Mouse (Mus musculus): ENCODE results near the gene Rnh1.

Gene Rnh1

GRCm38 (mm10) chr7:141204546-141204945 lies 31.9 kb upstream of the Rnh1 start:
- no peak for DNase-seq

DNA sequence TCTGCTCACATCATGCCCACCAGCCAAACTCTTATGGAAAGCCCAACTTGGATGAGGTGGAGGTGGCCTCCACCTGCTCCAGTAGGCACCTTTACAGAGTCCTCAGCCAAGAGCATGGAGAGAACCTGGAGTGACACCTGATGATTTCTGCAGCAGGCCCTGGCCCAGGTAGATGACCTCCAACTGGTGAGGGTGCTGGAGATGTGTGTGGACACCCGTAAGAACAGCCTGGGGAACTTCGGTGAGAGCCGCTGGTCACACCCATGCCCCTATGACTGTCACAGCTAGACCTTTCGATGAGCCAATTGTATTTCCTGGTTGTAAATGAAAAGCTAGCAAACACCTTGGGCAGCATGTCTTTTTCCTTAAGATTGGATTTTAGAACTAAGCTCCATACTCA lies 25.5 kb upstream of the Rnh1 start:
- no peak for DNase-seq

- no peak for DNase-seq
Measured at GRCm38 (mm10) chr7:141196619-141197282, 24.1 kb upstream of the Rnh1 start.

DNA sequence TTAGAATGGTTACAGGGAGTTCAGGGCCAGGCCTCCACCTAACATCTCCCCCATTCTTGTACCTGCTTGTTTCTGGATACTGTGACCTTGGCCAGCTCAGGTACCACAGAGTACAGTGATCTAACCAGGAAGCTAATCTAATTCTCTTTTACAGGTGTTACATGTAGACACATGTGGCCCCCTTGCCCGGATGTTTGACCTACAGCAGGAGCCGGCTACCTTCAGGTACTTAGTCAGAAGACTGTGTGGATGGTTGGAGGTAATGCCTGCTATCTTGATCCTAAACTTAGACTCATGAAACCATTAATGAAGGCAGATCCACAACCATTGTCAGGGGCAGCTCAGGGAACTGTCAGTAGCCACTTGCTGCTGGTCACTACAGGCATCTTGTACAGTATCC lies 23.1 kb upstream of the Rnh1 start:
- DNase-seq: no peak

DNA sequence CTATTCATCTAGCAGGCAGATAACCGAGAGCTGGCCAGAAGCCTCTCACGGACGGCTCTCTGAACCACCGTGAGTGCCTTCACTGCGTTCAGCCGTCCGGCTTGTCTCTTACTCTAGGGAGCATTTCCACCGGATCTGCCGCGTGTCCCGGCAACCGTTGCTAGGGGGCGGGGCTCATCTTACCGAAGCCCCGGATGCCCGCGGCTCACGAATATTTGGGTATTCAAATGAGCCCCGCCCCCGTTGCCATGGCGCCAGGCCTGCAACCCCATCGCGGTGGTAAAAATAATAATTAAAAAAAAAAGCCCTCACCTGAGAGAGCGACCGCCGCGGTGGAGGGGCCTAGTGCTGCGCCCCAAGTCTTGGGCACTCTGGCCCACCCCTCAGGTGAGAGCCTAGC lies 22.2 kb upstream of the Rnh1 start:
- DNase-seq: peak; percentile 95

- DNase-seq: no peak
Measured at GRCm38 (mm10) chr7:141194409-141194808, 21.8 kb upstream of the Rnh1 start.

DNA sequence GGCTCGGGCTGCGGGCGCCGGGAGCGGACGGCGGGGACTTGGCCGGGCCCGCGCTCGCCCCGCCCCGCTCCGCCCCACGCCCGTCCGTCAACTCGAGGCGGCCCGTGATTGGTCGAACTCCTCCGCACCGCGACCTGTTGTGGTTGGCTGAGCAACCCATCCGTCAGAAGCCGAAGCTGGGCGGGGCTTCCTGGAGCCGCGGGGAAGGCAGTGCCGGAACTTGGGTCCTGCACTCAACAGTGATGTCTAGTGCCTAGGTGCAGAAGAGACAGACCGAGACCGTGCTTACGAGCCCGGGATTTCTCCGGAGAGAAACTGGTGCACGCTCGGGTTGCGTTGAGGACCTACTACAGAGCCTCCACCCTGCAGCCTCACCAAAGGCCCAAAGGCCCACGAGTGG lies 21.3 kb upstream of the Rnh1 start, which contains the start of the genes Hras and Lrrc56:
Gene Hras (minus strand): TSS at position 58 of the 400 bp plus-strand sequence.
Gene Lrrc56 (plus strand): TSS at position 210 of the 400 bp plus-strand sequence.
- peak; percentile 99 for DNase-seq

GRCm38 (mm10) chr7:141193348-141193856 lies 20.7 kb upstream of the Rnh1 start:
- DNase-seq: peak; percentile 50

GRCm38 (mm10) chr7:141192776-141193347 lies 20.2 kb upstream of the Rnh1 start:
- DNase-seq: peak; percentile 60

DNA sequence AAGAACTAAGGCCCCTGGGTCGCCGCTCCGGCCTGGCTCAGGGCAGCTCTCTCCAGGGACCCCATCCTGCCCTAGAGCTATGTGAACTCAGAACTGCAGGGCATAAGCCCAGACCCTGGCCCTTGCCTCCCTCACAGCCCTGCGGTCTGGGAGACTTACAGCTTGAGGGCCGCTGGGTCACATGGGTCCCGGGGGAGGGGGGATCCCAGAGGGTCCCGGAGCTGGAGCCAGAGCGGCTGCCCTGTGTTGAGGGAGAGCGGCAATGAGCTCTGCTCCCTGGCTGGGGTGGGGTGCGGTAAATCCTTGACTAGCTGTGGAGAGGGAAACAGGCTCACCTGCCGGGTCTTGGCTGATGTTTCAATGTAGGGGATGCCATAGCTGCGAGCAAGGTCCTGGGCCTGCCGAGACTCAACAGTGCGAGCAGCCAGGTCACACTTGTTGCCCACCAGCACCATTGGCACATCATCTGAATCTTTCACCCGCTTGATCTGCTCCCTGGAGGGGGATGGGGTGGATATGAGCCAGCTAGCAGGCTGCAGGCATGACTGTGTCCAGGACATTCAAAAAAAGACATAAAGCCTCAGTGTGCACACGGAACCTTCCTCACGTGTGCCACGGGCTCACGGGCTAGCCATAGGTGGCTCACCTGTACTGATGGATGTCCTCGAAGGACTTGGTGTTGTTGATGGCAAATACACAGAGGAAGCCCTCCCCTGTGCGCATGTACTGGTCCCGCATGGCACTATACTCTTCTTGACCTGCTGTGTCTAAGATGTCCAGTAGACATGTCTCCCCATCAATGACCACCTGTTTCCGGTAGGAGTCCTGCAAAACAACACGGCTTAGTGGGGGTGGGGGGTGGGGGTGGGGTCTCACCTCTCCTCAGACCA lies 19.4 kb upstream of the Rnh1 start:
- no peak for DNase-seq

DNA sequence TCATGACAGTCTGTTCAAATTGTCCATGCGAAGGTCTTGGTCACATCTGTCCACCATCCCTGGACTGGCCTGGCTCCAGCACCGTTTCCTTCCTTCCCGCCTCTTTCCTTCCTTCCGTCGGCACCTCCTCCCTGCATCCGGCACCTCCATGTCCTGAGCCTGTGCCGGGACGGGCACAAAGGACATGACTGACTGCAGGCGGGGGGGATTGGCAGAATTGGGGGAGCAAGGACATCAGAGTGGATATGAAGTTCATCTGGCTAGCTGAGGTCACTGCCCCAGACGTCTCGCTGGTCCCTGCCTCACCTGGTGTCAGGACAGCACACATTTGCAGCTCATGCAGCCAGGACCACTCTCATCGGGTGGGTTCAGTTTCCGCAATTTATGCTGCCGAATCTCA lies 18.4 kb upstream of the Rnh1 start:
- peak; percentile 58 for DNase-seq

DNA sequence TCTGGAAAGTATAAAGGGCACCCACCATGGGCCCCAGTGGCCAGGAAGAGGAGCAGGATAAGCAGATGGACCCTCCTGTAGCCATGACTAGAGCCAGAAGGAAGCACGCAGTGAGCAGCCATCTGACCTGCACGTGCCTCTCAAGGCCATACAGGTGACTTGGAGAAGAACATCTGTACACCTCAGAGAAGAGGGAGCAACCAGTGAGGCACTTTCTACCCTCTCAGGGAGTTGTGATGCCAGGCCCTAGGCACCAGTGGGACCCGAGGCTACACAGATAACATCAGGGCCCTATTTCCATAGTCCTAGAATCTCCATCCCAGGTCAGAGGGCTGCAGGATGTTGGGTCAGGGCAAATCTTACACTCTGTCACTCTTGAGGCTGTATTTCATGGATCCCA lies 17.6 kb upstream of the Rnh1 start:
- DNase-seq: no peak

DNA sequence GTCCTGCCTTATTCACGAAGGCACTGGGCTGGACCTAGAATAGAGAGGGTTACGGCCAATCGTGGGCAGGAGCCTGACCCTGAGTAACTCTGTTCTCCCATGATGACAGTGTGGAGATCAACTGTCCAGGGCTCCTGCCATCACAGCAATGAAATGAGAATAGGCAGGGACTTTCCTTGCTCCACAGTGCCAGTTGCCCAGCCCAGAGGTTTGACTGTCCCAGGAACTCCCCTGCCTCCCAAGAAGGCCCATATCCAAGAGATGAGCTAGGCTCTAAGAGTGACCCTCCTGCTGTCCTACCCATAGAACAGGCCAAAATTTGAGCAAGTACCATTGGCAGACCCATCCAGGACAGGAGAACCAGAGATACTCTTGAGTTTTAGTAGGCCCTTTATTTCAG lies 16.1 kb upstream of the Rnh1 start:
- no peak for DNase-seq

GRCm38 (mm10) chr7:141188194-141188593 lies 15.5 kb upstream of the Rnh1 start:
- DNase-seq: no peak

- peak; percentile 91 for DNase-seq
Measured at GRCm38 (mm10) chr7:141176173-141176572, 3.5 kb upstream of the Rnh1 start.

DNA sequence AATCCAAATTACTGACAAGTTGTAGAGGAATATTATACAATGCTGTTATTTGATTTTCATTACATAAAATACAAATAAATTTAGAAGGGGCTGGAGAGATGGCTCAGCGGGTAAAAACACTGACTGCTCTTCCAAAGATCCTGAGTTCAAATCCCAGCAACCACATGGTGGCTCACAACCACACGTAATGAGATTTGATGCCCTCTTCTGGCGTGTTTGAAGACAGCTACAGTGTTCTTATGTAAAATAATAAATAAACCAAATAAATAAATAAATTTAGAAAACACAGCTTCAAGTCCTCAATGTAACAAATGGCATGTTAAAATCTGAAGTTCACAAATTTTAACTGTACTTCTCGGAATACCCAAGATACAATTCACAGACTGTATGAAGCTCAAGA lies 2.4 kb upstream of the Rnh1 start:
- no peak for DNase-seq

GRCm38 (mm10) chr7:141173323-141173850 lies 730 bp upstream of the Rnh1 start:
- DNase-seq: no peak

DNA sequence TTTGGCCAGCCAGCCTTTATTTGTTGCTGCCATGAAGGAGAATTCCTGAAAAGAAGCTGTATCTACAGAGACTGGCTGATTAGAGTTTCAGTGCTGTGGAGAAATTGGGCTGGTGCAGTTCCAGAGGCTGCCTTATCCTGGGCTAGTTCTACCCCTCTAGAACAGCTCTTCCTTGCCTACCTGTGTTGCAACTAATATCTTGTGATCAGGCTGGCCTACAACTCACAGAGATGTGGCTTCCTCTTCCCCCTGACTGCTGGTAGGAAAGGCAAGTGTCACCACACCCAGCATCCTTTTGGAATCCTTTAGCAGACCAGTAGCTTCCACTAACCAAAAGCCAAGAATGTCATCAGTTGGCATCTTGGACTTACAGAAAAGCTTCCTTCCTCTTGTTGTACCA lies 2.8 kb downstream of the Rnh1 start:
- DNase-seq: no peak

DNA sequence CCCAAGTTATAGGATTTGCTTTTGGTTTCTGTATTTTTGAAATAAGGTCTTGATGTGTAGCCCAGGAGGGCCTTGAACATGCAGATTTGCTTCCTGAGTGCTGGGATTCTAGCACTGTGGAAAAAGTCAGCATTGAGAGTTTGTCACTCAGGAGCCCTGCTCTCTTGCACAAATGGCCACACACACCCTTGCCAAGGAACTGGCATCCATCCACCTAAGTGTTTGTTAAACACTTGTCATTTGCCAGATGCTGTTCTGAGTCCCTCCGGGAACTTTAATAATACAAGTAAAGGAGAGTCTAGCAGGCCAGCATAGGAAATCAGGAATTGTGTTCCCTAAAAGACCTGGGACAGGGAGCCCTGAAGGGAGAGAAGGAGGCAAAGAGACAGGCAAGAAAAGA lies 3.4 kb downstream of the Rnh1 start:
- peak; percentile 75 for DNase-seq

DNA sequence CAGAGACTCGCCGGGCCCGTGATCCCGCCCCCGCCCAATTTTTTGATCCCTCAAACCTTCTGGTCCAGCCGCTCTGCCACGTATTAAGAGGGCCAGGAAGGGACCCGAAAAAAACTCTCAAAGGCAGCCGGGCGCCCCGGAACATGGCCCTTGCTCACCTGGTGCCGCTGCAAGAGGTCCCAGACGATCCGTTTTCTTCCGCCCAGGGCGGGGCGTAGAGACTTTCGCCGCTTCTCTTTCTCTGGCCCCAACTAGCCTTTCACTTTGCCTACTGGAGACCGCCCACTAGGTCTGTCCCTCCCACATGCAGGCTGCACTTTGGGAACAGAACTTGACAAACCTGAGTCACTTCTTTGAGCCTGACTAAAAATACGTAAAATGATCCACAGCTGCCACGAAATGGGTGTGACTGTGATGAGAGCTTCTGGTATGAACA lies 4.1 kb downstream of the Rnh1 start:
- peak; percentile 89 for DNase-seq

DNA sequence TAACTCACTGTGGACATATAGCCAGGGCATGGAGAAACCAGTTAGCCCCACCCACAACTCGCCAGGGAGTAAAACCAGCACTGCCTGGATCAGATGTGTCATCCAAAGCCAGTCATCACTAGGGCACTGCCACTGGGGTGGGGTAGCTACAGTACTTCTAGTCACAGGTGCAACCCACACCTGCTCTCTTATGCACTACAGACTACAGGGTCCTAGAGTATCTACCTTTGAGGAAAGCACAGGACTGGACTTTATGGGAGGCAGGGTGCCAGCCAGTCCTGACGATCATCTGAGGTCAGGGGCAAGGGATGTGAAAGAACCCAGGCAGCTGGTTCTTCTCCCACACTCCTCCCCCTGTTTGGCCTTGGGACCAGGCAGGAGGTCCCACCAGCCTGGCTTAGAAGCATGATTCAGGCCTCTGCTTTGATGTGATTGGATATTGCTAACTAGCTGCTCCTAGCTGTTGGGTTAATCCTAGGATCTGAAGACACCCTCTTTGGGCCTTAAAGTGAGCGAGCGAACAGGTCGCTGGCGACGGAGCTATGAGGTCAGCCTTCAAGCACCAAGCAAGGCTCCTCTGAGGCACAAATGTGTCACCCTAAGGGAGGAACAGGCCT lies 4.6 kb downstream of the Rnh1 start:
- peak; percentile 83 for DNase-seq

DNA sequence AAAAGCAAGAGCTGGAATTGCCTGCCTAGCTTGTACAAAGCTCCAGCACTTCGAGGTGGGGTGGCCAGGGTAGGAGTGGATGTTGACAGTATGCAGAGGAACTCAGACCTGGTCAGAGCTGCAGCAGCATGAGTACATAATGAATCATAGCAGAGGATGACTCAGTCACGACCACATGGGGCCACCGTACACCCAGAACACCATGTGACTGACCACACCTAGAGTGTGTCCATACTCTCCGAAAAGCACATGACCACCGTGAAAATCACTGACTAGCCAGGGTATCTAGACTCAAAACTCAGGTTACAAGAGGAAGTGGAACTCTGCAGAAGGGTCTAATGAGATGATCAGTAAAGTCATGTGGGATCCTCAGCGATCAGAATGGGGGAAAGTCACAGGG lies 7.8 kb downstream of the Rnh1 start:
- DNase-seq: no peak

DNA sequence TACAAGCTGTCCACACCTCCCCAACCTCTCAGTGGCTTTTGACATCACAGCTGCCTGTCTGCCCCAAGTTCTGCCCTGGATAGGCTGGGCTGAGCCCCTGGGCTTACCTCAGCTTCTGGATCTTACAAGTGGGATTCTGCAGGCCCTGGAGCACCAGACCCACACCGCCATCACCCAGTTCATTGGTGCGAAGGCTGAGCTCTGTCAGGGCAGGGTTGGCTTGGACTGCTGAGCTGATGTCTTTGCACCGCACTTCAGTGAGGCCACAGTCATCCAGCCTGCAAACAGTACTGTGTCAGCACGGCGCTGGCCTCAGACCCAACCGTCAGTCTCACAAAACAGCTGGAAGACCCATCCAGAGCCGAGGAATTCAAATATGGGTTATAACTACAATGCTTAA lies 8.3 kb downstream of the Rnh1 start:
- DNase-seq: no peak

Measured in lung, postnatal 10 days (tissue).